Mouse (Mus musculus): ENCODE measurements around the gene Dgka. TPM values are rescaled to one million over a fixed set of nuclear protein-coding genes. Genes with fewer than 3 reads are reported as not detected.
A peak's percentile ranks its signal among the peaks of the same experiment; 100 is the strongest.

Dgka gene
- total RNA-seq, 2 experiments from 2014 or later: 2.5 to 9.6 TPM

GRCm38 (mm10) chr10:128674469-128675008 is 70.1 kb downstream of the Dgka start:
- ATAC-seq (replicated peaks; ENCODE audit: low FRiP score, poor library complexity, severe bottlenecking): peak; percentile 71

GRCm38 (mm10) chr10:128673763-128674468 is 70.7 kb downstream of the Dgka start, which contains the start of gene Suox:
Suox (minus strand) TSS chr10:128674073.
- ATAC-seq (replicated peaks; ENCODE audit: low FRiP score, poor library complexity, severe bottlenecking): peak; percentile 77

GRCm38 (mm10) chr10:128671148-128671547 is 73.5 kb downstream of the Dgka start:
- ATAC-seq (replicated peaks; ENCODE audit: low FRiP score, poor library complexity, severe bottlenecking): no peak

Other genes with a start within 250 kb of the Dgka start
- gene Myl6b, start 246.2 kb downstream of the Dgka start, total RNA-seq (2015; ENCODE audit: low replicate concordance): 4.0 TPM in 1 of 2 replicates, not detected in the other
- gene Myl6b, start 246.2 kb downstream of the Dgka start, total RNA-seq (2017; ENCODE audit: low replicate concordance): 0.51 TPM in 1 of 2 replicates, not detected in the other
- 23.4 and 27.2 TPM in 2 replicates for gene Esyt1, start 219.0 kb downstream of the Dgka start, total RNA-seq (2015; ENCODE audit: low replicate concordance)
- 29.7 and 30.8 TPM in 2 replicates for gene Esyt1, start 219.0 kb downstream of the Dgka start, total RNA-seq (2017; ENCODE audit: low replicate concordance)
- gene Zc3h10, start 197.1 kb downstream of the Dgka start, total RNA-seq (2015; ENCODE audit: low replicate concordance): 0.72 and 2.9 TPM in 2 replicates
- gene Zc3h10, start 197.1 kb downstream of the Dgka start, total RNA-seq (2017; ENCODE audit: low replicate concordance): 5.9 and 6.4 TPM in 2 replicates
- 1,611 and 1,688 TPM in 2 replicates for gene Rpl41, start 195.6 kb downstream of the Dgka start, total RNA-seq (2015; ENCODE audit: low replicate concordance)
- gene Rpl41, start 195.6 kb downstream of the Dgka start, total RNA-seq (2017; ENCODE audit: low replicate concordance): 704 and 1,169 TPM in 2 replicates
- gene Pa2g4, start 178.9 kb downstream of the Dgka start, total RNA-seq (2015; ENCODE audit: low replicate concordance): 122 and 141 TPM in 2 replicates
- gene Pa2g4, start 178.9 kb downstream of the Dgka start, total RNA-seq (2017; ENCODE audit: low replicate concordance): 87.7 and 97.9 TPM in 2 replicates
- gene Erbb3, start 155.2 kb downstream of the Dgka start, total RNA-seq (2015; ENCODE audit: low replicate concordance): 0.84 and 1.1 TPM in 2 replicates
- 0.39 and 0.53 TPM in 2 replicates for gene Erbb3, start 155.2 kb downstream of the Dgka start, total RNA-seq (2017; ENCODE audit: low replicate concordance)
- gene Rps26, start 118.1 kb downstream of the Dgka start, total RNA-seq (2015; ENCODE audit: low replicate concordance): 581 and 593 TPM in 2 replicates
- 151 and 338 TPM in 2 replicates for gene Rps26, start 118.1 kb downstream of the Dgka start, total RNA-seq (2017; ENCODE audit: low replicate concordance)
- gene Ikzf4, start 98.9 kb downstream of the Dgka start, total RNA-seq (2015; ENCODE audit: low replicate concordance): not detected in 2 replicates
- gene Ikzf4, start 98.9 kb downstream of the Dgka start, total RNA-seq (2017; ENCODE audit: low replicate concordance): not detected in 2 replicates
- 21.4 and 35.7 TPM in 2 replicates for gene Suox, start 70.8 kb downstream of the Dgka start, total RNA-seq (2015; ENCODE audit: low replicate concordance)
- 27.7 and 43.4 TPM in 2 replicates for gene Suox, start 70.8 kb downstream of the Dgka start, total RNA-seq (2017; ENCODE audit: low replicate concordance)
- gene Rab5b, start 48.6 kb downstream of the Dgka start, total RNA-seq (2015; ENCODE audit: low replicate concordance): 30.6 and 54.1 TPM in 2 replicates
- gene Rab5b, start 48.6 kb downstream of the Dgka start, total RNA-seq (2017; ENCODE audit: low replicate concordance): 37.7 and 46.8 TPM in 2 replicates
- not detected in 2 replicates for gene Pmel, start 40.7 kb downstream of the Dgka start, total RNA-seq (2015; ENCODE audit: low replicate concordance)
- gene Pmel, start 40.7 kb downstream of the Dgka start, total RNA-seq (2017; ENCODE audit: low replicate concordance): 0.39 TPM in 1 of 2 replicates, not detected in the other
- 111 and 124 TPM in 2 replicates for gene Cdk2, start 39.8 kb downstream of the Dgka start, total RNA-seq (2015; ENCODE audit: low replicate concordance)
- 62.0 and 73.5 TPM in 2 replicates for gene Cdk2, start 39.8 kb downstream of the Dgka start, total RNA-seq (2017; ENCODE audit: low replicate concordance)
- 13.8 and 19.5 TPM in 2 replicates for gene Pym1, start 3.0 kb upstream of the Dgka start, total RNA-seq (2015; ENCODE audit: low replicate concordance)
- gene Pym1, start 3.0 kb upstream of the Dgka start, total RNA-seq (2017; ENCODE audit: low replicate concordance): 15.5 and 19.7 TPM in 2 replicates
- 1.3 and 1.4 TPM in 2 replicates for gene Mmp19, start 46.1 kb upstream of the Dgka start, total RNA-seq (2015; ENCODE audit: low replicate concordance)
- 0.90 and 1.9 TPM in 2 replicates for gene Mmp19, start 46.1 kb upstream of the Dgka start, total RNA-seq (2017; ENCODE audit: low replicate concordance)
- gene Dnajc14, start 59.2 kb upstream of the Dgka start, total RNA-seq (2015; ENCODE audit: low replicate concordance): 15.1 and 15.5 TPM in 2 replicates
- 23.5 and 24.6 TPM in 2 replicates for gene Dnajc14, start 59.2 kb upstream of the Dgka start, total RNA-seq (2017; ENCODE audit: low replicate concordance)
- 6.5 TPM in 1 of 2 replicates, not detected in the other for gene Tmem198b, start 59.5 kb upstream of the Dgka start, total RNA-seq (2015; ENCODE audit: low replicate concordance)
- gene Tmem198b, start 59.5 kb upstream of the Dgka start, total RNA-seq (2017; ENCODE audit: low replicate concordance): 0.26 and 2.0 TPM in 2 replicates
- gene Sarnp, start 72.5 kb upstream of the Dgka start, total RNA-seq (2015; ENCODE audit: low replicate concordance): 151 and 206 TPM in 2 replicates
- 162 and 172 TPM in 2 replicates for gene Sarnp, start 72.5 kb upstream of the Dgka start, total RNA-seq (2017; ENCODE audit: low replicate concordance)
- 32.7 and 45.4 TPM in 2 replicates for gene Ormdl2, start 76.8 kb upstream of the Dgka start, total RNA-seq (2015; ENCODE audit: low replicate concordance)
- 23.9 and 91.4 TPM in 2 replicates for gene Ormdl2, start 76.8 kb upstream of the Dgka start, total RNA-seq (2017; ENCODE audit: low replicate concordance)
- gene Gdf11, start 146.9 kb upstream of the Dgka start, total RNA-seq (2015; ENCODE audit: low replicate concordance): 0.36 TPM in 1 of 2 replicates, not detected in the other
- not detected in 2 replicates for gene Gdf11, start 146.9 kb upstream of the Dgka start, total RNA-seq (2017; ENCODE audit: low replicate concordance)
- 57.4 and 85.1 TPM in 2 replicates for gene Cd63, start 156.1 kb upstream of the Dgka start, total RNA-seq (2015; ENCODE audit: low replicate concordance)
- 17.7 and 28.4 TPM in 2 replicates for gene Cd63, start 156.1 kb upstream of the Dgka start, total RNA-seq (2017; ENCODE audit: low replicate concordance)
- gene Rdh5, start 178.0 kb upstream of the Dgka start, total RNA-seq (2015; ENCODE audit: low replicate concordance): 11.7 TPM in 1 of 2 replicates, not detected in the other
- gene Rdh5, start 178.0 kb upstream of the Dgka start, total RNA-seq (2017; ENCODE audit: low replicate concordance): 20.1 TPM in 1 of 2 replicates, not detected in the other
- gene Bloc1s1, start 179.2 kb upstream of the Dgka start, total RNA-seq (2015; ENCODE audit: low replicate concordance): 49.0 and 51.2 TPM in 2 replicates
- 15.5 and 37.2 TPM in 2 replicates for gene Bloc1s1, start 179.2 kb upstream of the Dgka start, total RNA-seq (2017; ENCODE audit: low replicate concordance)
- not detected in 2 replicates for gene Itga7, start 189.0 kb upstream of the Dgka start, total RNA-seq (2015; ENCODE audit: low replicate concordance)
- gene Itga7, start 189.0 kb upstream of the Dgka start, total RNA-seq (2017; ENCODE audit: low replicate concordance): not detected in 2 replicates
- gene Mettl7b, start 216.1 kb upstream of the Dgka start, total RNA-seq (2015; ENCODE audit: low replicate concordance): not detected in 2 replicates
- gene Mettl7b, start 216.1 kb upstream of the Dgka start, total RNA-seq (2017; ENCODE audit: low replicate concordance): not detected in 2 replicates
- not detected in 2 replicates for gene Olfr9, start 244.6 kb upstream of the Dgka start, total RNA-seq (2015; ENCODE audit: low replicate concordance)
- gene Olfr9, start 244.6 kb upstream of the Dgka start, total RNA-seq (2017; ENCODE audit: low replicate concordance): not detected in 2 replicates

Measured in erythroid progenitor cell, adult 5-6 weeks (primary cell).